Mouse (Mus musculus) cerebellum, adult 11-12 months (tissue): ENCODE data around the gene Diaph3.

Source experiments
- DNase-seq: peaks from one replicate; pipeline ENCODE4 v3.0.0; 2022

Diaph3 gene

GRCm38 (mm10) chr14:86837642-86838041, 303.4 kb downstream of the Diaph3 start:
- DNase-seq: no peak

DNA sequence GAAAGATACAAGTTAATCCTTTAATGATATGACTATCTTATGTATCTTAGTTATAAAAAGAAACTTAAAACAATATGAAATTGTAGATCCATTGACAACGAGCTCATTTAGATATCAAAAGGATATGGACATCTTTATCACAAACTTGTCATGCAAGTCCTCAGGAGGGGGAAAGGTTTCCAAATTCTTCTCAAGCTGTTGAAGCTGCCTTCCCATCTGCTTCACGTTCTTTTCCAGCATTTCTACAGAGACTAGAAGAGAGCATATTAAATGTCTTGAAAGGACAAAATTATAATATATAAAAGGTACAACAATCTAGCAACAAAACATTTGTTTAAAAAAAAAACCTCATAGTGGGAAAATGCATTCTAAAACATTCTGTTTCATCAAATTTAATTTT, 306.2 kb downstream of the Diaph3 start:
- no peak for DNase-seq

GRCm38 (mm10) chr14:86834269-86834668, 306.8 kb downstream of the Diaph3 start:
- no peak for DNase-seq

GRCm38 (mm10) chr14:86833003-86833402, 308.0 kb downstream of the Diaph3 start:
- no peak for DNase-seq

- no peak for DNase-seq
These were observed 324.8 kb downstream of the Diaph3 start for GRCm38 (mm10) chr14:86816246-86816645.

GRCm38 (mm10) chr14:86788880-86789641, 352.0 kb downstream of the Diaph3 start:
- DNase-seq: no peak

DNA sequence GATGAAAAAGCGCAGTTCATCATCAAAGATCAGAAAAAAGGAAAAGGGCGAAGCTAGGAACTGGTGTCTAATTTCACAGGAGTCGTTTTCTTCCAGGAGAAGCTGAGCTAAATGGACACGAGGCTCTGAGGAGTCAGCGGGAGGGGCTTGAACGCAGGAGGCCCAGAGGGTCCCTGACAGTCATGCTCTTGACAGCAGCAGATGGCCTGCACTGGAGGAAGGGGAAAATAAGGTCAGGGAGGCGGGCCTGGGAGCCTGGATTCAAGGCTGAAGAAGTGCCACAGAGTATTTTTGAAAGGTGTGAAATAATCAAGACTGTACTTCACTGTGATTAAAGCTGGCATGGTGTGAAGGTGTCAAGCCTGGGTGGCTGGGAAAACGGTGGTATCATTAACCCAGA, 354.2 kb downstream of the Diaph3 start:
- peak; percentile 9 for DNase-seq

DNA sequence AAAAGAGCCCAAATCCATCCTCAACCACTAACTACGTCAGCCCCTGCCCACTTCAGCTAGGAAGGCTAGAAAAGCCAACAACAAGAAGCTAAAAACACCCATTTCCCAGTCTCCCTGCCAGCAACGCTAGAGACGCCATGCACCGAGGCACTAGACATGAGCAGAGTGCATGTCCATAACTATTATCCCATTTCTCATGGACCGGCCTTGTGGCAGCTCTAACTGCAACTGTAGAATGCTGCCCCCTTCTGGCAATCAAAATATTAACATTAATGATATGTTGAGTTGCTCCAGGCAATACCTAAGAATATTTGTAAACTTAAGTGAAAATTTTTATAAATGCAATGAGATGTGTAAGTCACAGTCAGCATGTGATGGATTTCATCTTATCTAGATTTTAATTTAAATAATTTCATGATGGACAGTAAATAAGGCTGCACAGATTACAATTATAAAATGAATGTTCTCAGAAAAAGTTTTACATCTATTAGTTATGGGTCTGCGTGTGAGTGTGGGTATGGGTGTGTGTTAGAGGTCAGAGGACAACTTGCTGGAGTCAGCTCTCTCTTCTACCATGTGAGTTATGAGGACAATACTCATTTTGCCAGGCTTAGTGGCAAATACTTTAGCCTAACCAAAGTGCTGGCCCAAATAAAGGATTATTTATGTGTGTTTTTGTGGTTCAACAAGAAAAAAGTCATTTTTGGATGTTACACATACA, 359.3 kb downstream of the Diaph3 start:
- DNase-seq: no peak

GRCm38 (mm10) chr14:86773311-86773710, 367.7 kb downstream of the Diaph3 start:
- no peak for DNase-seq

GRCm38 (mm10) chr14:86772176-86773150, 368.6 kb downstream of the Diaph3 start:
- DNase-seq: no peak

DNA sequence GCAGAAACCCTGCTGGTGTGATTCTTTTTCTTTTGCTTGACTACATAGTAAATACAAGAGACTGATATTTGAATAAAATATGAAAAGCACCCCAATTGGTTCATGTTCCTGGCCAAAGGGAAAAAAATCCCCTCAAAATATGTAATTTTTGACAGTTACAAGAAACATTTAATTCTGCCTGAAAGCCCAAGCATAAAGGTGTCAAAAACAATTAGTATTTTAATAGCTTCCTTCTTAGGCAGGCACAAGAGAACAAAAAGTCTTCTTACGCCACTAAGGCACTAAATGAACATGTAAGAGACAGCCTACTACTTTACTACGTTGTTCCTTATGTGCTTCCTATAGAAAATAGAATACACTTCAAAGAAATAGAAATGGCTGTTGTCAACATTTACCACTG, 376.7 kb downstream of the Diaph3 start:
- DNase-seq: no peak

GRCm38 (mm10) chr14:86757604-86758520, 383.2 kb downstream of the Diaph3 start:
- no peak for DNase-seq

DNA sequence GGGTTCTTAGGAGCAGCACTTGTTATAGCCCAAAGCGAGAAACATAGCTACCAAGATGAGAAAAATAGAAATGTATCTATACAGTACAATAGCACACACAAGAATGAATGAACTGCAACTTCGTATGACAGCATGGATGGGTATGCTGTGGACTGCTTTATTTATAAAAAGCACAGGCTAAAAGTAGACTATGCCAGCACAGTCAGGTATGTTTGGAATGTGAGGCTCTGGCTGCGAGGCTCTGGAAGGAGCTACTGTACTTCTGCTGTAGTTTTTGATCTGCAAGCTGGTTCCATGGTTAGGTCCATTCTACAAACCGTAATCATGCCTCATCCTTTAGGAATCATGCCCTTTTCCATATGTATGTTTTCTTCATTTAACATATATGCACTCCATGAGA, 383.9 kb downstream of the Diaph3 start:
- no peak for DNase-seq

- no peak for DNase-seq
These were observed 390.7 kb downstream of the Diaph3 start for GRCm38 (mm10) chr14:86750351-86750750.

DNA sequence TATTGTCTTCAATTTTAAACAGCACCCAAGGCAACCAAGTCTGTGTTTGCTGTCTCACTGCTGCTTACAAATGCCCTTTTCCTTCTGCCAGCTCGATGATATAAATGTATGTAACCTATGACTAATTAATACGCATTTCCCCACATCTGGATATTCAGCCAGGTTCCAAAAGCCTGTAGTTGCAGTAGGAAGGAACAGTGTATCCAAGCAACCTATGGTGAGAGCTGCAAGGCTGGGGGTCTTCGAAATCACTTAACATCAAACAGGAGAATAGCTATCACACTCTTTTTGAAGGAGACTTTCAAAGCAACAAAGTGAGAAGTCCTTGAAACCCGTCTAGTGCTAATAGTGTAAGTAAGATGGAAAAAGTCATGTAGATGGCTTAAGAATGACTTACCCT, 391.6 kb downstream of the Diaph3 start:
- DNase-seq: no peak

DNA sequence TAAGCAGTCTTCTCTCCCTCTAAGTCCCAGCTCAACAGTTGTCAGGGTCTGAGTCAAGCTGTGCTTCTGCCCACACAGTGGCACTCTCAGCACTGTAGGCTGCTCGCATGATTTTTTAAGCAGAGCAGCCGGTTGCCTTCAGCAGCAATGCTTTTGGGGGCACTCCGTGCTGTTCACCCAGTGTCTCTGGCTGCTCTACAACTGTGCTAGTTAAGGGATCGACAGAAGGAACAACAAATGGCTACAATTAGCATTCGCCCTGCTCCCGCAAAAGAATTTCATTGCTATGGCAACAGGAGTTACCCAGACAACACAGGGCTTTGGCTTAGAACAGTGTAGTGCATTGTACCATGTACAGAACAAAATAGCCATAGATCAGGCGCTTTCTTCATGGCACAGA, 392.2 kb downstream of the Diaph3 start:
- peak; percentile 18 for DNase-seq

DNA sequence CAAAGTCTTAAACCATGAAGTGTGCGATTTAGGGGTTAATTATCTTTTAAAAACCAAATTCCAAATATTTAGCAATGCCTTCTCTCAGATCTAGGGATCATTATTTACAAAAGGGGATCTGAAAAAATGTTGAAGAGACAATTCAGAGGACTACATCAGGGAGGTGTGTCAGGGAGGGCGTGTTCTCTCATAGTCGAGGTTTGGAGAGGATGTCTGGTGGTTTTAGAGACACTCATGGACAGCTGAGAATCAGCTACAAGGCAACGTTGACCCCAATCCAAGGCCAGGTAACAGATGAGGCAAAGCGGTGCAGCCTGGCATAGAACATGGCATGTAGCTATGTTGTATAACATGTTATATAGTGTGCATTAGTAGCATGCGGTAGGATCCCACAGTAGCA, 396.5 kb downstream of the Diaph3 start:
- DNase-seq: no peak

GRCm38 (mm10) chr14:86741855-86742531, 399.0 kb downstream of the Diaph3 start:
- DNase-seq: no peak

DNA sequence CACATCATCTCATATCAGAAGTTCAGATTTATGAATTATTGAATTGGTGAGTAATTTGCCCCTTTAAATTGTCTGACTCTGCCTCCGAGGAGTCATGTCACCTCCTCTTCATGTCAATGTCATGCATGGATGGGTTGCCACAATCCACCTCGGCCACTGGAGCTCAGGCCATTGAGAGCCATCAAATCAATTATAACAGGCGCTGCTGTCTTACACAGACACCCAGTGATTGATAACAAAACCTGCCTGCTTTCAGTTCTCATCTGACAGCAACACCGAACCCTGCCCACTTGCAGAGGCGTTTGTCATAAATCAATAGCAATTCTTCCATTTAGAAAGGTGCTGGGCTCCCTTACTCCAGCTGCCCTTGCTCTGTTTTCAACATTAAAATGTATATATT, 402.1 kb downstream of the Diaph3 start:
- DNase-seq: no peak

GRCm38 (mm10) chr14:86736646-86737045, 404.4 kb downstream of the Diaph3 start:
- no peak for DNase-seq

- no peak for DNase-seq
These were observed 409.7 kb downstream of the Diaph3 start for GRCm38 (mm10) chr14:86731300-86731699.
